Mouse (Mus musculus): ENCODE results near the gene Cbx3. TPM values are rescaled to one million over a fixed set of nuclear protein-coding genes. Genes with fewer than 3 reads are reported as not detected.

The Cbx3 gene
- 77.7 to 81.3 TPM (median 80.1 TPM) in 4 replicates for total RNA-seq (2023; ENCODE audit: inconsistent age)

GRCm38 (mm10) chr6:51470311-51471178 lies at the start of gene Cbx3:
Cbx3 (plus strand) TSS chr6:51470360.

GRCm38 (mm10) chr6:51432535-51433397 lies 37.4 kb upstream of the Cbx3 start, which contains the start of gene Nfe2l3:
Nfe2l3 (plus strand) TSS chr6:51432670.

GRCm38 (mm10) chr6:51469715-51470310 lies 347 bp upstream of the Cbx3 start, which contains the start of gene Hnrnpa2b1:
Hnrnpa2b1 (minus strand) TSS chr6:51469894.

GRCm38 (mm10) chr6:51523807-51524320 lies 53.7 kb downstream of the Cbx3 start, which contains the start of gene Snx10:
Snx10 (plus strand) TSS chr6:51523901.

Other genes with a start within 250 kb of the Cbx3 start
- gene Nfe2l3, start 37.7 kb upstream of the Cbx3 start, total RNA-seq (2023; ENCODE audit: inconsistent age) = not detected in 4 replicates
- gene Hnrnpa2b1, start 466 bp upstream of the Cbx3 start, total RNA-seq (2023; ENCODE audit: inconsistent age) = 952 to 998 TPM (median 968 TPM) in 4 replicates
- gene Snx10, start 53.5 kb downstream of the Cbx3 start, total RNA-seq (2023; ENCODE audit: inconsistent age) = 7.6 to 12.9 TPM (median 10.2 TPM) in 4 replicates